Mouse (Mus musculus) cerebellum, adult (tissue): ENCODE data around the gene Scml4.

Experiments used
- ATAC-seq: cut with Nextera tagmentation; 2 replicates; pipeline ENCODE4 v1.9.2; 2017; ENCODE audit warnings: mild to moderate bottlenecking, moderate library complexity, mixed read lengths; ENCODE audit not compliant: insufficient number of reproducible peaks, low FRiP score, low TSS enrichment

The Scml4 gene

DNA sequence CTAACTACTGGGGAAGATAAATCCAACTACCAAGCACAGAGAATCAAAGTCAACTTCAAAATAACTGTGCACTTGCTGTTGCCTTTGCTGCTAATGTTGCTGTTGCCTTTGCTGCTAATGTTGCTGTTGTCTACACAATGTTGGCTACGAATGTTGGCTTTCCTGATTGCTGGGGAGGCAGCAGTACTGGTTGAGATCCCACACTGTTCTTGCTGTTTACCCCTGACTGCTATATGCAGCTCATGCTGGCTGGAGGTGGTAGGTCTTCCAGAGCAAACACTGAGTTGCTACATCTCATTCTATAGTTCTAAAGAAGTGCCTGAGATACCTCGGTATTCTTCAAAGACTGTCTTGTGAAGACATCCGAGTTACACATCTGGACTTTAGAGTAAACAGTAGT, 36.5 kb downstream of the Scml4 start:
- no peak for ATAC-seq

DNA sequence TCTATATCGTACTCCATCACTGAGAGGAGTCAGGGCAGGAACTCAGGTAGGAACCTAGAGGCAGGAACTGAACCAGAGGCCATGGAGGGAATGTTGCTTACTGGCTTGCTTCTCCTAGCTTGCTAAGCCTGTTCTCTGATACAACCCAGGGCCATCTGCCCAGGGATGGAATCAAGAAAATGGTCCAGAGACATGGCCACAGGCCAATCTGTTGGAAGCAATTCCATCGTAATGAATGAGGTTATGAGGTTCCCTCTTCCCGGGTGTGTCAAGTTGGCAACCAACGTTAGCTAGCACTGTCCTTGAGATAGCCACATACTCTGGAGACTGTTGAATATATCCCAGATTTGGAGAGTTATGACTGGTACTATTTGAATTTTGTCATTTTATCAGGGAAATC, 37.0 kb downstream of the Scml4 start:
- no peak for ATAC-seq

DNA sequence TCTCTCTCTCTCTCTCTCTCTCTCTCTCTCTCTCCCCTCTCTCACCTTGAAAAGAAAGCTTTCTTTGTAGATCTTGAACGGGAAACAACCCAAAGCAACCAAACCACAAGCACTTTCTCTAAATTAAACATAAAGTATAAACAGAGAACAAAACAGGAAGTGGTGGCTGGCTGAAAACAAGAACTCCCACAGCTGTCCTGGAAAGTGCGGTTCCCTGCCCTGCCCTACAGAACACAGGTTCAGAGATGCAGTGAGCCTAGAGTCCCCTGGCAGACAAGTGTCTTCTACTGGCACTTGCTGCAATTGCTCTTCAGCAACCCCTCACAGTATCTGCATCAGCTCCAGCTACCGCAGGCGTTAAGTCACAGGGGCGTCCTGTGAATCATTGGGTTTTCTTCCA, 37.5 kb downstream of the Scml4 start:
- no peak for ATAC-seq

DNA sequence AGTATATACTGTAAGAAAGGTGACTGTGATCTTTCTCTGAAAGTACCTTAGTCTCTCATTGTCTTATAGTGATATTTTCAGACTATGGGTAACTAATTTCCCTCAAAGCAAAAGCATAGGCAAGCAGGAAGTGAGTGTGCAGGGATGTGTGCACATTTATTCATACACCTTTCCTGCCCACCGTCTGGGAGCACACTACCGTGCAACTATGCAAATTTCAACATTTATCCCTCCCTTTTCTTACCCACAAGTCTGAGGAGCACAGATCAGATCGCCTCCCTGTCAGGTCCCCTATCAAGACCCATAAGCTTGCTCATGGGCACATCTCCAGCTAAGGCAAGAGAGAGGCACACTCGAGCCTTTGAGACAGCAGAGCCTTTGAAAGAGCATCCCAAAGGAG, 41.2 kb downstream of the Scml4 start:
- ATAC-seq, result no peak

DNA sequence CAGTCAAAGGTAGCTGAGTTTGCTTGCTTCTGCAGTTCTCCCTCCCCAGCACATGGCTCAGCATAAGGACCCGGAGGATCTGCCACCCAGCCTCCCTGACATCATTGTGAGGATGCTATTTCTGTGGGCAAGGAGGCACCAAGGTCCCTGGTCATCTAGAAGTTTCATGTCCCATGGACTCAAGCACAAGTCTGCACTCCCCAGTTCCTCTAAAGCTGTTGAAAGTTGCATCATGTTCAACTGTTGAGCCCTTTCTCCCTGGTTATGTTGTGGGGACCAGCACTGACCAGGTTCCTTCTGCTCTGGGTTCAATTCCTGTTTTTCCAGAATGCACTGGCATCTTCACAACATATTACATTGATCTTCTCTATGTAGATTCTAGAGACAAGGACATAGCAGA, 42.9 kb downstream of the Scml4 start:
- no peak for ATAC-seq

DNA sequence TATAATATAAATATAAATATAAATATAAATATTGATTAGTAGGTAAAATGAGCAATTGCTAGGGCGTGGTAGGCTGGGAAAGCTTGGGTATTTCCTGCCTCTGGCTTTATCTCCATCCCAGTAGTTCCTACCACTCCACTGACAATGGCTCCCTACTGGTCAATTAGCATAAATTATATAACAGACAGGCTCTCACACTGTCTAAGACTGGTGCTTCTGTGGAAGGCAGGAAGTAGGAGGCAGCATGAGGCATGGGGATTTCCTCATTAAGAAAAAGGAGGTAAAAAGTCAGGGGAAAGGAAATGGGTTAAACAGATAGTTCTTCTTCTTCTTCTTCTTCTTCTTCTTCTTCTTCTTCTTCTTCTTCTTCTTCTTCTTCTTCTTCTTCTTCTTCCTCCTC, 48.4 kb downstream of the Scml4 start:
- ATAC-seq, result no peak

DNA sequence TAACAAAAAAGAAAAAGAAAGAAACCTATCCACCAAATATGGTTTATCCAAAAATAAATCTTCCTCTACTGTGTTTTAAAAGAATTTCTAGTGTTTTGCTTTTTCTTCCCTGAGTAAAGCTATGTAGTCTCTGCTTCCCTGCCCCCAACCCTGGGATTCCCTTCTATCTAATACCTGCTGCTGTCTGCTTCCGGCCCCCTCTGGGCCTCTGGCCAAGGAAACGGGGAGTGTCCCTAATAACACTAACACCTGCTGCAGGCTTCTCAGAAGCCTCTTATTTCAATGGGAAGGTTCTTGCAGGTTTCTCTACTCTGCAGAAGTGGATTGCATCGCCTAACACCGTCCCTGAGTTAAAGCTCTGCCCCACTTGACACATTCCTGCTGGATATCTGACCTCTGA, 50.4 kb downstream of the Scml4 start:
- ATAC-seq, result no peak

DNA sequence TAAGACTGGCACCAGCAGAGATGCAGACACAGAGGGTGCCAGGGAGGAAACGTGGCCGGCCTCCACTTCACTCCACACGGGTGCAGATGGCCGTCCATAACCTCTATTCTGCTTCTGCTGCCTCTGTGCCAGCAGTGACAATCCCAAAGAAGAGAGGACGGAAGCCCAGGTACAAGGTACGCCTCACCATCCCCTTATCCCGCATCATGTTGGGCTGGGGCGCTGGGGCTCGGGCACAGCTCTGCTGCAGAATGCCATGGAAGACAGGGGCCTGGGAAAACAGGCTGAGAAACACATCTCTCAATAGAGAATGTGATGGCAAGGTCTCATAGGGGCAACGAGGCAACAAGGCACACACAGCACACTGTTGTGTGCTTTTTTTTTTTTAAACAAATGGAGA, 51.9 kb downstream of the Scml4 start:
- no peak for ATAC-seq

DNA sequence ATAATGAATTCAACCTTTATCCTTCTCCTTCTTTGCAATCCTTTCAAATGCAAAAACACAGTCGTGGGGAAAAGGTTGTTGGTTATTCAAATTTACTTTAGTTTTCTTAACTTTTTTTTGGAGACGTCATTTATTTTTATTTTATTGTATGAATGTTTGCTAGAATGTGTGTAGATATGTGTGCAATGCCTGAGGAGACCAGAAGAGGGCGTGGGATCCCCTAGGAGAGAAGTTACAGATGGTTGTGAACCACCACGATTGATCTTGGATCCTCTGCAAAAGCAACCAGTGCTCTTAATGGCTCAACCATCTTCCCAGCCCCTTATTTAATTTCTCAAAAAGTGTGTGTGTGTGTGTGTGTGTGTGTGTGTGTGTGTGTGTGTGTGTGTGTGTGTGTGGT, 53.0 kb downstream of the Scml4 start:
- ATAC-seq, result no peak

DNA sequence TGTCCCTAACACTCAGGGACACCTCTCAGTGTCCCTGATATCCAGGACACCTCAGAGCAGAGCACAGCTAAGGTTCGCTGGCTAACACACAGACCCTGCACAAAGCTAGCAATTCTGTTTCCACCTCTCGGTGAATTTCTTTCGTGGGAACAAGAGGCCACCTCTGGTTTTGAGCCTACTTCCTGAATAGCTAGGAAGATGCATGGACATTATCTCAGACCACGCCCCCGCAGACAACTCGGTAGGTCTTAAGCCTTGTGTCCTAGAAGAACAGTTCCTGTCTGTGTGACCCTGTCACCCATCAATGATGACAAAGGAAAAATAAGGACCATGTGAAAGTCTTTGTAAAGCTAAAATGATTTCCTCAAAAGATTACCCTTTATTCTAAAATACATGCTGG, 54.0 kb downstream of the Scml4 start:
- no peak for ATAC-seq

DNA sequence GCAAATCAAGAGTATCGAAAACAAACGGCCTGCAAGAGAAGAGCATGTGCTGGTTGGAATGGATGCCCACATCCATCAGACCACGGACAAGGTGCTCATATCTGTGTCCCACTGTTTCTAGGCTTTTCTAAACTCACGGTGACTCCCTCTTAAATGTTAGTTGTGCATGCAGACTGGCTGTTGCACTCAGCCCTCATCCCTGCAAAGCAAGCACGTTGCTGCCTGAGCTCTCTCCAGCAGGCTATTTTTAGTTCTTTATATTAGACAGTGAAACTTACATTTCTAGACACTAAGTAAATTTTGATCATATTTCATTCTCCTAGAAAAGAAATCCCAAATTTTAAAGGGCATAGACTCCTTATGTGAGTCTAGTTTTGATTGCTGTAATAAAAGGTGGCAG, 57.2 kb downstream of the Scml4 start:
- ATAC-seq, result no peak

DNA sequence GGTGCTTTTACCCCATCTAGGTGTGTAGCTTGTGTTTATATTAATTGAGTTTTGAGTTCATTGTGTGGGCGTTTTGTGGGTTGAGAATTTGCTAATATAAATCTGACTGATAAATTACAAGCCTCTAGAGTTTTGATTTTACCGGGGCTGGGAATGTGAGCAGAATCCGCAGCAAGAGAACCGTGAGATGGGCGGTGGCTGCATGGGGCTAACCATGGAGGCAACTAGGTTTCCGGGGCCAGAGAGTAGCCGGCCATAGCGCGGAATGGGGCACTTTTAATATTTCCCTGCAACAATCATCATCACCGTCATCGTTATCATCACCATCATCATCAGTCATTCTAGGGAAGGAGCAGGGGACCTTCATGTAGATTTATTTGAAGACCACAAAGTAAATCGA, 59.6 kb downstream of the Scml4 start:
- ATAC-seq, result no peak

DNA sequence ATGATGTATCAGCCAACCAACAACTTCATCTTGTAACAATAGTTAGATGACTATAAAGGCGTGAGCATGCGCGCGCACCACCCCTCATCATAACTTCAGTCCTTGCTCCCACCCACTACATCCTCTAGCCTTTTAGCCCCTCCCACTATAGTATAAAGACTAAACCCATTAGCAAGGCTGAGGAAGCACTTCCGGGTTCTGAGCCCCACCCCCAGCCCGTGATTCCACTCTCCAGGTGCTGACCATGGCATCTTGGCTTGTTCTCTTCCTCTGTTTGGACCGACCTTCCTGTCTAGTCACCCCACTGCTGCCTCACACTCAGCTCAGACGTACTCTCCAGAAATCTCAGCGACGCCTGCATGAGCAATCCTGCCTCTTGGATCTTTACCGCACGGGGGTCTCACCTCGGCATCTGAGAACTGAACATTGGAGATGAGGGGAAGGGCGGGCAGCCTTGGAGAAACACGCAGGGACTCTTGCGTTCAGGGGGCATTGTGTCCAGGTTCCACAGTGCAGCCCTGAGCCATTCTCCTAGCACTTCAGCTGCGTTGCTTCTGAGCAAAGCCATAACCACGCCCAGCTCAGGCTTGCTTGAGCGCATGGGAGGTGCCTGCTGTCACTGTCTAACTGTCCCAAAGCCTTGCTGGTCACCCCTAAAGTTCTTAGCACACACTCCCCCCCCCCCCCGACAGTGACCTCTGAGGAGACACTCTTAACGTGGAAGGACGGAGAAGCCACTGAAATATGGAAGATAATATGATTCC, 65.1 kb downstream of the Scml4 start:
- no peak for ATAC-seq

DNA sequence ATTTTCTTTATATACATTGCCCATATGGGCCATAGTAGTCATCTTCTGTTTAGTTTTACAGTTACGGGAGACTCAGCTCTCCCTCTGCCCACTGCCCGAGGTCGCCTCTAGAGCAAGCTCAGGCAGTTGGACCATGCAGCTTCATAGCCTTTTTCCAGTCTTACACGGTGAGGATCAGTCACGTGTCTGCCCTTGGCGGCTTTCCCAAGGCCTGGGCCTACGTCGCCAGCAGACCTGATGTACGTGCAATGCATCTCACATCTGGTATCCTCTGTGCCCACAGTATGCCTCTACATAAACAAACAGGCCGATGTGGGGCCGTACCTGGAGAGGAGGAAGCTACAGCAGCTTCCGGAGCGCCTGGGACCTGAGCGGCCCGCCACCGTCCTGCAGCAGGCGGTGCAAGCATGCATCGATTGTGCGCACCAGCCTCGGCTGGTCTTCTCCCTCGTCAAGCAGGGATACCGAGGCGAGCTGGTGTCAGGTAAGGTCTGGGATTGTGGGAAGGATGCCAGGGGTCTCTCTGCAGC, 70.0 kb downstream of the Scml4 start:
- ATAC-seq, result no peak

DNA sequence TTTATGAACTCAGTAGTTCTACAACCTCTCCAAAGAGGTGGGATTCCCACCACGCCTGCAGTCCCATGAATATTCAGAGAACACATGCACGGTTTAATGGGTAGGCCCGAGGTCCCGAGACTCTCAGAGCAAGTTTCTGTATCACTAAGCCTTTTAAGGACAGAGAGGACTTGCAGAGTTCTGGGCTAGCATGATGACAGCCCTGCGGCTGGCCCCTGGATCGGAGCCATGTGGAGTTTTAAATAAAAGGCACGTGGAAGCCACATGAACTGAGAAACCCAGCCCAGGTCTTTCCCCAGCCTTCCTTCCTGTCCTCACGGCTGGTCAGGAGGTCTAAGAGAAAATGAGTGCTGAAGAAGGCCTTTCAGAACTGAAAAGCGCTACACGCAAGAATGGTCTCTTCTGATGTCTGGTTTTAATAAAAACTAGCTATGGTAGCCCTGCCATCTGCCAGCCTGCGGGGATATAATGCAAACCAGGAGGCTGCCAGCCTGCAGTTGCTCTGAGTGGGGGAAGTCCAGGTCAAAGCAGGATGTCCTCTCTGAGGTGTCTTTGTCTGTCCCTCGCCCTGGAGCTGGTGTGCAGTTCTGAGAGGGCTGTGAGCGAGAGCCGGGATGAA, 72.8 kb downstream of the Scml4 start:
- ATAC-seq, result no peak

DNA sequence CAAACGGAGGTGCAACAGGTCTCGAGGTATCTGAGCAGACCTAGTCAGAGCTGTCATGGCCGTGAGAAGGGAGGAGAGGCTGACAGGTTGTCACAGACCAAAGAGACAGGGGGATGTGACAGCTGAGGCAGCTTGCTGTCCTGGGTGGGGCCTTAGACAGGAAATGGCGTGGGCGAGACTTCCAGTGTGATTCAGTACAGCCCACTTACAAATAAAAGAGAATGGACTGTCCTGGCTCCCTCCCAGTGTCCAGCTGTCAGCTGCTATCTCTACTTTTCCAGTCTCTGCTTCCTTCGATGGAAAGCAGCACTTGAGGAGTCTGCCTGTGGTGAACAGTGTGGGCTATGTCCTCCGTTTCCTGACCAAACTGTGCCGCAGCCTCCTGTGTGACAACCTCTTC, 74.5 kb downstream of the Scml4 start:
- ATAC-seq, result no peak

DNA sequence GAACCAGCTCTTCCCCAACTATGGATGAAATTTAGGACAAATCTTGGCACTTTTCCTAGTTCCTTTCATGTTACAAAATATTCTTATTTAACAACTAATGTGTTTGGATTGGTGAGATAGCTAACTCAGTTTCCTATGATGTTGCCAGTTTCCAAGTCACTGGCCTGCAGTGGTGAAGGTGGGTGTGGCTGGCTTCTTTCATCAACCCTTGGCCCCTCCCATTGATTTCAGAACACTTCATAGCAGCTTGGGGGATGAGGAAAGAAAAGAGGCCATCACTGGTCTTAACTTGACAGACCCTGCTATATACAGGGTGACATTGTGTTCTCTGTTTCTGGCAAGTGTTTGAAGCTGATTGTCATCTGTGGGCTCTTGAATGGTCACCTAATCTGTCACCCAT, 76.0 kb downstream of the Scml4 start:
- ATAC-seq, result no peak

DNA sequence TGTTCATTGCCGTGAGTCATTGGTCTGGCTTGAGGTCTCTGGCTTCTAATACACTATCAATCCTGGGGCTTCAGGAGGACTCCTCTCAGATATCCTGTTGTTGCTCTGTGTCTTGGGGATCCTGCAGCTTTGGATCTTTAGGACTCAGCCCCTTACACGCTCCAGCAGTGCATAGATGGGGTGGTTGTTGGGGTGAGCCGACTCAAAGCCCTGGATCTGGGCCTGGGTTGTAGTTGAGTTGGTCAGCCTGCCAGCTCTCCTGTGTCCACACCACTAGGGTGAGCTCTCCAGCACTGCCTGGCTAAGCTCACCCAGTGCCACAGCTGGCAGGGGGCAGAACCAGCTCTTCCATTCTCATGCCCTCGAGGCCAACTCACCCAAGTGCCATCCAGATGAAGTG, 78.2 kb downstream of the Scml4 start:
- ATAC-seq, result no peak

DNA sequence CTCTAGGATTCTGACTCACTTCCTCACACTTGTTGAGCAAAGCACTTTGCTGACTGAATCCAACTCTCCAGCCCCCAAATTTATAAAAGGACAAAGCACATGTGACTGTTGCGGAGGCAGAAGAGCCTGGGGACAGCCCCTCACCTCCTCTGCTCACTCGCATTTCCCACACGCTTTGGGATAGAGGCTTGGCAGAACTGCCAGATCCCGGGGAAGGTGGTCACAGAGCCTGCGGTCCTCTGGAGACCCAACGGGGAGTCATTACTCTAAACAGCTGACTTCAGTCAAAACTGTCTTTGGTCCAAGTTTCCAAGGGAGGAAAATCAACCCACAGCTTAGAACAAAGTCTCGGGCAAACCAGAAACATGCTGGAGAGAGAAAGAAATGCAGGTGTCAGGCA, 79.5 kb downstream of the Scml4 start:
- no peak for ATAC-seq

DNA sequence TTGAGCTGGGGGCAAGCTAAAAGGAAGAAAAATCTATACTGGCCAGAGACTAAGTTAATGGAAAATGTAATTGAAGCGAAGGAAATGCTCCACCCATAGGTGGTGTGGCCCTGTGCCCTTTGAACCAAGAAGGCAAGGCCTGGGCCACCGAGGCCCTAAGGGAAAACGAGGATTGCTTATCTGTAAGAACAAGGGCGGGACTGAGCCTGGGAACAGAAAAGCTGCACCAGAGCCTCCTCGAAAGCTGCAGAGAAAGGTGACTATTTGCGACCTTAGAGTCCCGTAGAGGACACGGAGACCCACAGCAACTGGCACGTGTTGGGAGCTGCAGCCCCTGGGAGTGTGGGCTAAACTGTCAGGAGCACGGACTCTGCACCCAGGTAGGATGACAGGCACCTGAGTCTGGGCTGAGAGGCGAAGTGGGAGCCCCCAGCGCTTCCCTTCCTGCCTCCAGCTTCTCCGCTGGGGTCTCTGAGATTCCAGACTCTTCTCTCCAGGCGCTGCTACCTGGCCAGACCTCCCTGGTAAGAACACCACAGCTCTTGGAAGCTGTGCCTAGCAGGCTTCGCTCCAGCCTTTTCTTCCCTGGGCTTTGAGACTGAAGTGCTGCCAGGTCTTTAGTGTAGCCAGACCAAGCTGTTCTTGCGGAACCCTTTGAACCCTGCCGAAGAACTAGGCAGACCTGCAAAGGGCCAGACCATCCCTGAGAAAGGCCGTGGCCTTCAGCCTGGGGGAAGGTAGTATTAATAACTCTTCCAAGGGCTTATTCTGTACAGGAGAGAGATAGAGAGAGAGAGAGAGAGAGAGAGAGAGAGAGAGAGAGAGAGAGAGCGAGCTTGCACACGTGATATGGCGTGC, 80.3 kb downstream of the Scml4 start:
- no peak for ATAC-seq

DNA sequence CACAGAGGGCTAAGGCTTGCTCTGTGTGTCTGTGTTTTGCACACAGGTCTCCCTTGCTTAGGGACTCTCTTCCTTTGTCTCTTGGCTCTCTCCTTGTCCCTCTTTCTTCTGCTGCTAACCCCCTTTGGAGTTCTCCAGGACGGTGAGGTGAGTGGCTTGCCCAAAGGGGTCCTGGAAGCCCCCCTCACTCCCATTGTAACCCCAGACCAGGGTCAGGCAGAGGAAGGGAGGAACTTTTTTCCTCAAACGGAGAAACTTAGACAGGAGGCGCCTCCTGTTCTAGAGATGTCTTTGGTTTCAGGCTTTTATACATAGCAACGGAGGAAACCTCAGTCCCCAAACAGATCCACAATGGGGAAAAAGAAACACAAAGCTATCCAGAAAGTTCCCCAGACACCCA, 81.1 kb downstream of the Scml4 start:
- ATAC-seq, result no peak
